Mouse (Mus musculus): ENCODE results near the gene Ttc28.

- no peak for TF ChIP-seq GATA1 (IDR thresholded peaks at IDR 0.05; ENCODE audit: borderline replicate concordance, low read length)
- no peak for TF ChIP-seq FLI1 (IDR thresholded peaks at IDR 0.05; ENCODE audit: low read length)
These were observed 26.6 kb upstream of the Ttc28 start for GRCm38 (mm10) chr5:110852990-110853389.
